Mouse (Mus musculus) midbrain, embryonic 12.5 days (tissue): ENCODE data around the gene Slc10a7. TPM values are rescaled to one million over a fixed set of nuclear protein-coding genes. Genes with fewer than 3 reads are reported as not detected.

ENCODE experiments used
- ATAC-seq: fragments of 200-750 bp; cut with Nextera tagmentation; 2 replicates; pipeline ENCODE4 v1.8.0; 2017; ENCODE audit warnings: low read depth, moderate TSS enrichment, moderate library complexity; ENCODE audit not compliant: low FRiP score
- H3K27ac ChIP-seq: fragments of 300-500 bp; sonication (generic); replicated peaks from 2 replicates; pipeline ENCODE4 v1.5.1; 2016; ENCODE audit warnings: mild to moderate bottlenecking
- H3K27me3 ChIP-seq: fragments of 300-500 bp; sonication (generic); 2 replicates; pipeline ENCODE4 v1.6.1; 2016; ENCODE audit warnings: mild to moderate bottlenecking
- H3K36me3 ChIP-seq: fragments of 300-500 bp; sonication (generic); 2 replicates; pipeline ENCODE4 v1.6.1; 2016
- H3K4me1 ChIP-seq: fragments of 300-500 bp; sonication (generic); 2 replicates; pipeline ENCODE4 v1.6.1; 2016
- H3K4me2 ChIP-seq: fragments of 300-500 bp; sonication (generic); replicated peaks from 2 replicates; pipeline ENCODE4 v1.6.1; 2016; ENCODE audit warnings: mild to moderate bottlenecking, moderate library complexity
- H3K4me3 ChIP-seq: fragments of 300-500 bp; sonication (generic); 2 replicates; pipeline ENCODE4 v1.5.1; 2016; ENCODE audit warnings: mild to moderate bottlenecking
- H3K9ac ChIP-seq: fragments of 300-500 bp; sonication (generic); replicated peaks from 2 replicates; pipeline ENCODE4 v1.6.1; 2016; ENCODE audit warnings: mild to moderate bottlenecking, moderate library complexity
- H3K9me3 ChIP-seq: fragments of 300-500 bp; sonication (generic); 2 replicates; pipeline ENCODE4 v1.6.1; 2016; ENCODE audit warnings: mild to moderate bottlenecking
- WGBS: fragments of 180-500 bp; shearing (Covaris S2); methylation state at CpG from one replicate; pipeline ENCODE4 v1.1.7; 2016; 5-methylcytosine and 5-hydroxymethylcytosine counted together
- polyA plus RNA-seq: library from polyadenylated mRNA; unstranded; fragments of >200 nt; fragmentation: Nextera tagmentation; extraction: Ambion mirVana; gene quantifications from 2 replicates; pipeline ENCODE4 v1.2.1, GENCODE M21; 2016

Gene Slc10a7
- polyA plus RNA-seq, 1 experiment from 2014 or later: 15.9 TPM

GRCm38 (mm10) chr8:78749861-78750825, 241.0 kb downstream of the Slc10a7 start:
- Histone ChIP-seq H3K36me3 (no peaks in the 10 kb centered on the region), H3K9ac (no peak overlapping the region), H3K4me2 (no peak overlapping the region), H3K27ac (no peak overlapping the region), H3K27me3 (no peaks in the 10 kb centered on the region), H3K4me3 (no peak overlapping the region), H3K9me3 (no peaks in the 10 kb centered on the region), H3K4me1 (no peaks in the 10 kb centered on the region)
- no peak for ATAC-seq
- WGBS: 77% methylated on average over 8 of the region's 8 CpGs

GRCm38 (mm10) chr8:78751151-78751550, 242.0 kb downstream of the Slc10a7 start:
- H3K4me1 ChIP-seq: no peaks in the 10 kb centered on the region
- no peak overlapping the region for H3K4me2 ChIP-seq
- H3K27me3 ChIP-seq: no peaks in the 10 kb centered on the region
- H3K36me3 ChIP-seq: no peaks in the 10 kb centered on the region
- H3K9ac ChIP-seq: no peak overlapping the region
- no peaks in the 10 kb centered on the region for H3K9me3 ChIP-seq
- no peak overlapping the region for H3K4me3 ChIP-seq
- ATAC-seq: no peak
- H3K27ac ChIP-seq: no peak overlapping the region
- 89% methylated on average over 6 of the region's 6 CpGs for WGBS

- Histone ChIP-seq H3K9me3 (no peaks in the 10 kb centered on the region), H3K9ac (no peak overlapping the region), H3K4me2 (no peak overlapping the region), H3K36me3 (no peaks in the 10 kb centered on the region), H3K27me3 (no peaks in the 10 kb centered on the region), H3K27ac (no peak overlapping the region), H3K4me1 (no peaks in the 10 kb centered on the region), H3K4me3 (no peak overlapping the region)
- ATAC-seq: no peak
- 82% methylated on average over 4 of the region's 4 CpGs for WGBS
These were observed 245.8 kb downstream of the Slc10a7 start for GRCm38 (mm10) chr8:78754986-78755385.

- ATAC-seq: no peak
- H3K4me3 ChIP-seq: no peak overlapping the region
- H3K36me3 ChIP-seq: no peaks in the 10 kb centered on the region
- H3K4me1 ChIP-seq: no peaks in the 10 kb centered on the region
- H3K9ac ChIP-seq: no peak overlapping the region
- H3K4me2 ChIP-seq: no peak overlapping the region
- H3K27me3 ChIP-seq: no peaks in the 10 kb centered on the region
- H3K27ac ChIP-seq: no peak overlapping the region
- H3K9me3 ChIP-seq: no peaks in the 10 kb centered on the region
These were observed 250.0 kb downstream of the Slc10a7 start for GRCm38 (mm10) chr8:78759139-78759538.

- no peak for ATAC-seq
- no peaks in the 10 kb centered on the region for H3K36me3 ChIP-seq
- H3K9ac ChIP-seq: no peak overlapping the region
- H3K27me3 ChIP-seq: no peaks in the 10 kb centered on the region
- no peaks in the 10 kb centered on the region for H3K9me3 ChIP-seq
- H3K4me1 ChIP-seq: no peaks in the 10 kb centered on the region
- no peak overlapping the region for H3K27ac ChIP-seq
- H3K4me3 ChIP-seq: no peak overlapping the region
- no peak overlapping the region for H3K4me2 ChIP-seq
These were observed 255.8 kb downstream of the Slc10a7 start for GRCm38 (mm10) chr8:78764976-78765375.

- Histone ChIP-seq H3K4me1 (no peaks in the 10 kb centered on the region), H3K27ac (no peak overlapping the region), H3K9ac (no peak overlapping the region), H3K4me3 (no peak overlapping the region), H3K4me2 (no peak overlapping the region), H3K9me3 (no peaks in the 10 kb centered on the region), H3K27me3 (no peaks in the 10 kb centered on the region), H3K36me3 (no peaks in the 10 kb centered on the region)
- no peak for ATAC-seq
- WGBS: 88% methylated on average over 1 of the region's 1 CpGs
These were observed 256.4 kb downstream of the Slc10a7 start for GRCm38 (mm10) chr8:78765556-78765955.

GRCm38 (mm10) chr8:78770584-78770983, 261.4 kb downstream of the Slc10a7 start:
- H3K4me2 ChIP-seq: no peak overlapping the region
- no peaks in the 10 kb centered on the region for H3K9me3 ChIP-seq
- no peak overlapping the region for H3K27ac ChIP-seq
- 98% methylated on average over 3 of the region's 3 CpGs for WGBS
- H3K27me3 ChIP-seq: no peaks in the 10 kb centered on the region
- H3K36me3 ChIP-seq: no peaks in the 10 kb centered on the region
- H3K4me1 ChIP-seq: no peaks in the 10 kb centered on the region
- no peak for ATAC-seq
- no peak overlapping the region for H3K4me3 ChIP-seq
- no peak overlapping the region for H3K9ac ChIP-seq

GRCm38 (mm10) chr8:78771256-78771655, 262.1 kb downstream of the Slc10a7 start:
- Histone ChIP-seq H3K9ac (no peak overlapping the region), H3K4me2 (no peak overlapping the region), H3K27me3 (no peaks in the 10 kb centered on the region), H3K4me3 (no peak overlapping the region), H3K27ac (no peak overlapping the region), H3K9me3 (no peaks in the 10 kb centered on the region), H3K36me3 (no peaks in the 10 kb centered on the region), H3K4me1 (no peaks in the 10 kb centered on the region)
- no peak for ATAC-seq
- 76% methylated on average over 7 of the region's 7 CpGs for WGBS

GRCm38 (mm10) chr8:78776816-78777215, 267.7 kb downstream of the Slc10a7 start:
- no peaks in the 10 kb centered on the region for H3K27me3 ChIP-seq
- no peak for ATAC-seq
- no peaks in the 10 kb centered on the region for H3K9me3 ChIP-seq
- no peak overlapping the region for H3K4me3 ChIP-seq
- H3K27ac ChIP-seq: no peak overlapping the region
- H3K4me1 ChIP-seq: no peaks in the 10 kb centered on the region
- no peak overlapping the region for H3K4me2 ChIP-seq
- no peaks in the 10 kb centered on the region for H3K36me3 ChIP-seq
- 87% methylated on average over 9 of the region's 9 CpGs for WGBS
- no peak overlapping the region for H3K9ac ChIP-seq

Other genes with a start within 250 kb of the Slc10a7 start
- 3.8 and 4.0 TPM in 2 replicates for gene Pou4f2, start 72.7 kb upstream of the Slc10a7 start, polyA plus RNA-seq
- 331 and 338 TPM in 2 replicates for gene Rbmxl1, start 448 bp upstream of the Slc10a7 start, polyA plus RNA-seq